Mouse (Mus musculus): ENCODE data around the gene Ttyh3. TPM values are rescaled to one million over a fixed set of nuclear protein-coding genes. Genes with fewer than 3 reads are reported as not detected.
A peak's percentile ranks its signal among the peaks of the same experiment; 100 is the strongest.

Ttyh3 gene
- polyA plus RNA-seq, 1 experiment from 2014 or later: 46.4 TPM

- Histone ChIP-seq H3K4me3 (ENCODE audit: low read depth, low read length) (no peak overlapping the region), H3K27ac (ENCODE audit: low read depth, low read length) (0 out of 2 replicates have a peak overlapping the region, but pooled peaks have one; percentile 5), H3K9me3 (ENCODE audit: control insufficient read depth, low read length) (no peaks in the 10 kb centered on the region), H3K27me3 (ENCODE audit: control insufficient read depth, insufficient read depth, low read length) (no peaks in the 10 kb centered on the region), H3K4me2 (no peak overlapping the region), H3K4me1 (ENCODE audit: control insufficient read depth, insufficient read depth, low read length) (peaks cover 2% of the 10 kb centered on the region; the same call in 1 of the 2 replicates), H3K36me3 (ENCODE audit: control insufficient read depth, insufficient read depth, low read length) (no peaks in the 10 kb centered on the region), H3K9ac (ENCODE audit: low read length) (no peak overlapping the region)
- ATAC-seq (ENCODE audit: low FRiP score): no peak
- 40% methylated on average over 16 of the region's 16 CpGs for WGBS
- no peak for DNase-seq (ENCODE audit: low spot score, missing footprints)
Observed at GRCm38 (mm10) chr5:140659607-140660272, 10.9 kb upstream of the Ttyh3 start.

GRCm38 (mm10) chr5:140654096-140654845 is 5.4 kb upstream of the Ttyh3 start:
- Histone ChIP-seq H3K27me3 (ENCODE audit: control insufficient read depth, insufficient read depth, low read length) (no peaks in the 10 kb centered on the region), H3K36me3 (ENCODE audit: control insufficient read depth, insufficient read depth, low read length) (no peaks in the 10 kb centered on the region), H3K9me3 (ENCODE audit: control insufficient read depth, low read length) (no peaks in the 10 kb centered on the region), H3K4me1 (ENCODE audit: control insufficient read depth, insufficient read depth, low read length) (peaks cover 6% of the 10 kb centered on the region), H3K27ac (ENCODE audit: low read depth, low read length) (no peak overlapping the region), H3K9ac (ENCODE audit: low read length) (no peak overlapping the region), H3K4me2 (no peak overlapping the region), H3K4me3 (ENCODE audit: low read depth, low read length) (no peak overlapping the region)
- DNase-seq (ENCODE audit: low spot score, missing footprints): no peak
- ATAC-seq (ENCODE audit: low FRiP score): no peak
- WGBS: 87% methylated on average over 15 of the region's 15 CpGs

GRCm38 (mm10) chr5:140652587-140652986 is 3.8 kb upstream of the Ttyh3 start:
- Histone ChIP-seq H3K36me3 (ENCODE audit: control insufficient read depth, insufficient read depth, low read length) (no peaks in the 10 kb centered on the region), H3K4me1 (ENCODE audit: control insufficient read depth, insufficient read depth, low read length) (peaks cover 9% of the 10 kb centered on the region), H3K9ac (ENCODE audit: low read length) (no peak overlapping the region), H3K4me2 (no peak overlapping the region), H3K9me3 (ENCODE audit: control insufficient read depth, low read length) (no peaks in the 10 kb centered on the region), H3K27ac (ENCODE audit: low read depth, low read length) (no peak overlapping the region), H3K27me3 (ENCODE audit: control insufficient read depth, insufficient read depth, low read length) (no peaks in the 10 kb centered on the region), H3K4me3 (ENCODE audit: low read depth, low read length) (no peak overlapping the region)
- ATAC-seq (ENCODE audit: low FRiP score) (no peak), DNase-seq (ENCODE audit: low spot score, missing footprints) (no peak)
- WGBS: 78% methylated on average over 7 of the region's 7 CpGs

- ATAC-seq (ENCODE audit: low FRiP score) (no peak), DNase-seq (ENCODE audit: low spot score, missing footprints) (no peak)
- no peaks in the 10 kb centered on the region for H3K9me3 ChIP-seq (ENCODE audit: control insufficient read depth, low read length)
- H3K9ac ChIP-seq (ENCODE audit: low read length): no peak overlapping the region
- no peak overlapping the region for H3K4me3 ChIP-seq (ENCODE audit: low read depth, low read length)
- H3K4me1 ChIP-seq (ENCODE audit: control insufficient read depth, insufficient read depth, low read length): peaks cover 23% of the 10 kb centered on the region
- 92% methylated on average over 11 of the region's 11 CpGs for WGBS
- no peak overlapping the region for H3K4me2 ChIP-seq
- H3K36me3 ChIP-seq (ENCODE audit: control insufficient read depth, insufficient read depth, low read length): no peaks in the 10 kb centered on the region
- H3K27me3 ChIP-seq (ENCODE audit: control insufficient read depth, insufficient read depth, low read length): no peaks in the 10 kb centered on the region
- H3K27ac ChIP-seq (ENCODE audit: low read depth, low read length): no peak overlapping the region
Observed at GRCm38 (mm10) chr5:140651231-140651630, 2.4 kb upstream of the Ttyh3 start.

- no peak for ATAC-seq (ENCODE audit: low FRiP score)
- no peaks in the 10 kb centered on the region for H3K9me3 ChIP-seq (ENCODE audit: control insufficient read depth, low read length)
- 57% methylated on average over 7 of the region's 7 CpGs for WGBS
- no peak overlapping the region for H3K4me3 ChIP-seq (ENCODE audit: low read depth, low read length)
- peak overlapping the region; percentile 66 for H3K9ac ChIP-seq (ENCODE audit: low read length)
- peak overlapping the region; percentile 70 for H3K4me2 ChIP-seq
- DNase-seq (ENCODE audit: low spot score, missing footprints): no peak
- no peak overlapping the region for H3K27ac ChIP-seq (ENCODE audit: low read depth, low read length)
- H3K4me1 ChIP-seq (ENCODE audit: control insufficient read depth, insufficient read depth, low read length): peaks cover 27% of the 10 kb centered on the region
- H3K36me3 ChIP-seq (ENCODE audit: control insufficient read depth, insufficient read depth, low read length): peaks cover 3% of the 10 kb centered on the region
- H3K27me3 ChIP-seq (ENCODE audit: control insufficient read depth, insufficient read depth, low read length): no peaks in the 10 kb centered on the region
Observed at GRCm38 (mm10) chr5:140649881-140650414, 1.1 kb upstream of the Ttyh3 start.

GRCm38 (mm10) chr5:140649101-140649667 is 353 bp upstream of the Ttyh3 start:
- H3K27ac ChIP-seq (ENCODE audit: low read depth, low read length): no peak overlapping the region; the same call in 1 of the 2 replicates
- H3K27me3 ChIP-seq (ENCODE audit: control insufficient read depth, insufficient read depth, low read length): no peaks in the 10 kb centered on the region
- H3K4me2 ChIP-seq: peak overlapping the region; percentile 70
- peak overlapping the region; percentile 93 for H3K4me3 ChIP-seq (ENCODE audit: low read depth, low read length)
- WGBS: 4% methylated on average over 26 of the region's 26 CpGs
- no peaks in the 10 kb centered on the region for H3K9me3 ChIP-seq (ENCODE audit: control insufficient read depth, low read length)
- peak overlapping the region; percentile 100 for H3K9ac ChIP-seq (ENCODE audit: low read length)
- peaks cover 29% of the 10 kb centered on the region for H3K4me1 ChIP-seq (ENCODE audit: control insufficient read depth, insufficient read depth, low read length)
- ATAC-seq (ENCODE audit: low FRiP score) (peak; percentile 96), DNase-seq (ENCODE audit: low spot score, missing footprints) (peak; percentile 96)
- H3K36me3 ChIP-seq (ENCODE audit: control insufficient read depth, insufficient read depth, low read length): peaks cover 3% of the 10 kb centered on the region

- peak overlapping the region; percentile 100 for H3K9ac ChIP-seq (ENCODE audit: low read length)
- peak overlapping the region; percentile 79 for H3K27ac ChIP-seq (ENCODE audit: low read depth, low read length)
- H3K27me3 ChIP-seq (ENCODE audit: control insufficient read depth, insufficient read depth, low read length): no peaks in the 10 kb centered on the region
- ATAC-seq (ENCODE audit: low FRiP score) (peak; percentile 17), DNase-seq (ENCODE audit: low spot score, missing footprints) (peak; percentile 93)
- peak overlapping the region; percentile 93 for H3K4me3 ChIP-seq (ENCODE audit: low read depth, low read length)
- WGBS: 6% methylated on average over 13 of the region's 13 CpGs
- H3K4me1 ChIP-seq (ENCODE audit: control insufficient read depth, insufficient read depth, low read length): peaks cover 29% of the 10 kb centered on the region
- no peaks in the 10 kb centered on the region for H3K9me3 ChIP-seq (ENCODE audit: control insufficient read depth, low read length)
- H3K36me3 ChIP-seq (ENCODE audit: control insufficient read depth, insufficient read depth, low read length): peaks cover 3% of the 10 kb centered on the region
- peak overlapping the region; percentile 98 for H3K4me2 ChIP-seq
Observed at GRCm38 (mm10) chr5:140647821-140648518, 861 bp downstream of the Ttyh3 start.

GRCm38 (mm10) chr5:140647031-140647760 is 1.6 kb downstream of the Ttyh3 start:
- 50% methylated on average over 13 of the region's 13 CpGs for WGBS
- DNase-seq (ENCODE audit: low spot score, missing footprints): no peak
- H3K9me3 ChIP-seq (ENCODE audit: control insufficient read depth, low read length): no peaks in the 10 kb centered on the region
- no peak for ATAC-seq (ENCODE audit: low FRiP score)
- peaks cover 3% of the 10 kb centered on the region for H3K36me3 ChIP-seq (ENCODE audit: control insufficient read depth, insufficient read depth, low read length)
- peak overlapping the region; percentile 98 for H3K4me2 ChIP-seq
- H3K9ac ChIP-seq (ENCODE audit: low read length): peak overlapping the region; percentile 100
- H3K27me3 ChIP-seq (ENCODE audit: control insufficient read depth, insufficient read depth, low read length): no peaks in the 10 kb centered on the region
- H3K27ac ChIP-seq (ENCODE audit: low read depth, low read length): no peak overlapping the region
- H3K4me1 ChIP-seq (ENCODE audit: control insufficient read depth, insufficient read depth, low read length): peaks cover 29% of the 10 kb centered on the region
- peak overlapping the region; percentile 93 for H3K4me3 ChIP-seq (ENCODE audit: low read depth, low read length)

All from midbrain, embryonic 11.5 days (tissue).